In genomic region chr6:136827116-136827515, GRCm38 (mm10) we compare ENCODE assay signal across 8 mouse cellular contexts. TPM values are rescaled to one million over a fixed set of nuclear protein-coding genes. Genes with fewer than 3 reads are reported as not detected.
DNase-seq lines count a peak whose midpoint lies in the region; ATAC-seq and TF ChIP-seq lines count a peak whose summit lies in the region.

No protein-coding gene starts in this region.

- H3K4me3 ChIP-seq in lung, embryonic 14.5 days (ENCODE audit: low read depth, low read length), result peak overlapping the region; percentile 100
- peak overlapping the region; percentile 100 for H3K4me3 ChIP-seq in embryonic facial prominence, embryonic 13.5 days
- H3K4me3 ChIP-seq in intestine, embryonic 16.5 days (ENCODE audit: low read length), result peak overlapping the region; percentile 100
- H3K4me3 ChIP-seq in neural tube, embryonic 14.5 days (ENCODE audit: low read depth, low read length), result peak overlapping the region; percentile 100

- ATAC-seq in lung, embryonic 14.5 days (ENCODE audit: insufficient read depth), result no peak
- ATAC-seq in embryonic facial prominence, embryonic 13.5 days (ENCODE audit: insufficient number of reproducible peaks, insufficient read depth, low FRiP score, low TSS enrichment, low read depth), result no peak
- ATAC-seq in intestine, embryonic 16.5 days, result no peak
- no peak for ATAC-seq in neural tube, embryonic 14.5 days (ENCODE audit: low read depth)

- H3K9ac ChIP-seq in lung, embryonic 14.5 days, result peak overlapping the region; percentile 99
- H3K9ac ChIP-seq in embryonic facial prominence, embryonic 13.5 days, result peak overlapping the region; percentile 99
- peak overlapping the region; percentile 100 for H3K9ac ChIP-seq in intestine, embryonic 16.5 days (ENCODE audit: low read depth, low read length)
- peak overlapping the region; percentile 82 for H3K9ac ChIP-seq in neural tube, embryonic 14.5 days (replicated peaks; ENCODE audit: low read depth, low read length)

- TF ChIP-seq CTCF in lung, embryonic 14.5 days (IDR thresholded peaks at IDR 0.05; ENCODE audit: low read depth), result no peak

- DNase-seq in lung, embryonic 14.5 days, result no peak
- DNase-seq in lung, postnatal 10 days, result no peak
- no peak for DNase-seq in right cerebral cortex, postnatal 36 days (ENCODE audit: low spot score in 2 of 2)
- no peak for DNase-seq in frontal cortex, adult 2 months (ENCODE audit: extremely low spot score in 1 of 2, low spot score in 1 of 2)
- no peak for DNase-seq in left cerebral cortex, postnatal 4 days

- peak overlapping the region; percentile 91; the same call in 1 of the 2 replicates for H3K27ac ChIP-seq in lung, embryonic 14.5 days (ENCODE audit: low read depth)
- H3K27ac ChIP-seq in embryonic facial prominence, embryonic 13.5 days, result no peak overlapping the region
- H3K27ac ChIP-seq in intestine, embryonic 16.5 days (ENCODE audit: low read length), result no peak overlapping the region
- no peak overlapping the region for H3K27ac ChIP-seq in neural tube, embryonic 14.5 days (ENCODE audit: low read depth, low read length)

- intact Hi-C loops in left cerebral cortex, postnatal 4 days (cut with DNase I), result no loop called here

- peak overlapping the region; percentile 60 for H3K4me2 ChIP-seq in lung, embryonic 14.5 days
- peak overlapping the region; percentile 79 for H3K4me2 ChIP-seq in embryonic facial prominence, embryonic 13.5 days
- peak overlapping the region; percentile 81 for H3K4me2 ChIP-seq in intestine, embryonic 16.5 days (ENCODE audit: low read depth, low read length)
- peak overlapping the region; percentile 79 for H3K4me2 ChIP-seq in neural tube, embryonic 14.5 days (ENCODE audit: low read depth, low read length)

- 14% methylated on average over 7 of the region's 7 CpGs for WGBS in lung, embryonic 14.5 days
- 16% methylated on average over 7 of the region's 7 CpGs for WGBS in embryonic facial prominence, embryonic 13.5 days
- WGBS in intestine, embryonic 16.5 days, result 16% methylated on average over 7 of the region's 7 CpGs
- WGBS in neural tube, embryonic 14.5 days, result 25% methylated on average over 7 of the region's 7 CpGs

- H3K9me3 ChIP-seq in lung, embryonic 14.5 days (ENCODE audit: low read depth, low read length), result no peaks in the 10 kb centered on the region
- H3K9me3 ChIP-seq in embryonic facial prominence, embryonic 13.5 days, result no peaks in the 10 kb centered on the region
- no peaks in the 10 kb centered on the region for H3K9me3 ChIP-seq in intestine, embryonic 16.5 days (ENCODE audit: control insufficient read depth, low read length)
- H3K9me3 ChIP-seq in neural tube, embryonic 14.5 days (ENCODE audit: control insufficient read depth, low read length), result no peaks in the 10 kb centered on the region

- no peaks in the 10 kb centered on the region for H3K4me1 ChIP-seq in lung, embryonic 14.5 days (ENCODE audit: insufficient read depth)
- H3K4me1 ChIP-seq in embryonic facial prominence, embryonic 13.5 days, result peaks cover 7% of the 10 kb centered on the region
- H3K4me1 ChIP-seq in intestine, embryonic 16.5 days (ENCODE audit: control insufficient read depth, insufficient read depth, low read length), result peaks cover 3% of the 10 kb centered on the region; the same call in 1 of the 2 replicates
- peaks cover 8% of the 10 kb centered on the region; the same call in 1 of the 2 replicates for H3K4me1 ChIP-seq in neural tube, embryonic 14.5 days (ENCODE audit: control insufficient read depth, insufficient read depth, low read length)

- H3K36me3 ChIP-seq in lung, embryonic 14.5 days (ENCODE audit: insufficient read depth), result peaks cover 32% of the 10 kb centered on the region
- H3K36me3 ChIP-seq in embryonic facial prominence, embryonic 13.5 days, result peaks cover 29% of the 10 kb centered on the region
- H3K36me3 ChIP-seq in intestine, embryonic 16.5 days (ENCODE audit: control insufficient read depth, insufficient read depth, low read length), result peaks cover 3% of the 10 kb centered on the region; the same call in 1 of the 2 replicates
- H3K36me3 ChIP-seq in neural tube, embryonic 14.5 days (ENCODE audit: control insufficient read depth, insufficient read depth, low read length), result peaks cover 17% of the 10 kb centered on the region

- H3K27me3 ChIP-seq in lung, embryonic 14.5 days (ENCODE audit: insufficient read depth, low read length), result no peaks in the 10 kb centered on the region
- H3K27me3 ChIP-seq in embryonic facial prominence, embryonic 13.5 days, result no peaks in the 10 kb centered on the region
- H3K27me3 ChIP-seq in intestine, embryonic 16.5 days (replicated peaks; ENCODE audit: control insufficient read depth, insufficient read depth, low read length), result no peaks in the 10 kb centered on the region
- H3K27me3 ChIP-seq in neural tube, embryonic 14.5 days (ENCODE audit: control insufficient read depth, insufficient read depth, low read length), result no peaks in the 10 kb centered on the region

RNA-seq across cellular contexts. Expression of gene BC049715, which starts 0.3 kb away (rescaled TPM):
- polyA plus RNA-seq in lung, embryonic 14.5 days (2014; fragmentation: Nextera tagmentation; extraction: Ambion mirVana), result 1.5 and 1.9 TPM in 2 replicates
- 2.2 and 4.3 TPM in 2 replicates for polyA plus RNA-seq in embryonic facial prominence, embryonic 13.5 days (2015; fragmentation: Nextera tagmentation; extraction: Ambion mirVana)
- polyA plus RNA-seq in intestine, embryonic 16.5 days (2015; fragmentation: Nextera tagmentation; extraction: Ambion mirVana), result 0.65 and 0.93 TPM in 2 replicates
- 1.1 and 1.8 TPM in 2 replicates for polyA plus RNA-seq in neural tube, embryonic 14.5 days (2014; fragmentation: Nextera tagmentation; extraction: Ambion mirVana)
- polyA plus RNA-seq in frontal cortex, adult 2 months (2012; rRNA removed), result 0.59 and 1.3 TPM in 2 replicates
- total RNA-seq in left cerebral cortex, postnatal 4 days (2021), result 1 to 10 TPM; 2.0 to 2.6 TPM

RNA-seq across cellular contexts. Expression of gene Wbp11, which starts 0.9 kb away (rescaled TPM):
- polyA plus RNA-seq in lung, embryonic 14.5 days (2014; fragmentation: Nextera tagmentation; extraction: Ambion mirVana), result 130 and 134 TPM in 2 replicates
- 110 and 112 TPM in 2 replicates for polyA plus RNA-seq in embryonic facial prominence, embryonic 13.5 days (2015; fragmentation: Nextera tagmentation; extraction: Ambion mirVana)
- polyA plus RNA-seq in intestine, embryonic 16.5 days (2015; fragmentation: Nextera tagmentation; extraction: Ambion mirVana), result 82.1 and 82.3 TPM in 2 replicates
- 72.3 and 80.2 TPM in 2 replicates for polyA plus RNA-seq in neural tube, embryonic 14.5 days (2014; fragmentation: Nextera tagmentation; extraction: Ambion mirVana)
- 60.8 and 72.5 TPM in 2 replicates for polyA plus RNA-seq in frontal cortex, adult 2 months (2012; rRNA removed)
- 100 to 1,000 TPM in 1 of 2 experiments, 10 to 100 TPM in 1; 97.6 to 104 TPM for total RNA-seq in left cerebral cortex, postnatal 4 days (2021)

RNA-seq across cellular contexts. Expression of gene Smco3, which starts 8.1 kb away (rescaled TPM):
- polyA plus RNA-seq in lung, embryonic 14.5 days (2014; fragmentation: Nextera tagmentation; extraction: Ambion mirVana), result 1.6 and 2.9 TPM in 2 replicates
- polyA plus RNA-seq in embryonic facial prominence, embryonic 13.5 days (2015; fragmentation: Nextera tagmentation; extraction: Ambion mirVana), result 0.98 and 2.6 TPM in 2 replicates
- polyA plus RNA-seq in intestine, embryonic 16.5 days (2015; fragmentation: Nextera tagmentation; extraction: Ambion mirVana), result 2.4 and 2.6 TPM in 2 replicates
- 1.6 and 2.5 TPM in 2 replicates for polyA plus RNA-seq in neural tube, embryonic 14.5 days (2014; fragmentation: Nextera tagmentation; extraction: Ambion mirVana)
- 3.8 and 4.2 TPM in 2 replicates for polyA plus RNA-seq in frontal cortex, adult 2 months (2012; rRNA removed)
- 1 to 10 TPM; 2.3 to 3.2 TPM for total RNA-seq in left cerebral cortex, postnatal 4 days (2021)

RNA-seq across cellular contexts. Expression of gene H2afj, which starts 19.1 kb away (rescaled TPM):
- polyA plus RNA-seq in lung, embryonic 14.5 days (2014; fragmentation: Nextera tagmentation; extraction: Ambion mirVana), result 106 and 108 TPM in 2 replicates
- 120 and 127 TPM in 2 replicates for polyA plus RNA-seq in embryonic facial prominence, embryonic 13.5 days (2015; fragmentation: Nextera tagmentation; extraction: Ambion mirVana)
- 217 and 222 TPM in 2 replicates for polyA plus RNA-seq in intestine, embryonic 16.5 days (2015; fragmentation: Nextera tagmentation; extraction: Ambion mirVana)
- polyA plus RNA-seq in neural tube, embryonic 14.5 days (2014; fragmentation: Nextera tagmentation; extraction: Ambion mirVana), result 92.1 and 103 TPM in 2 replicates
- 103 and 145 TPM in 2 replicates for polyA plus RNA-seq in frontal cortex, adult 2 months (2012; rRNA removed)
- 10 to 100 TPM; 49.9 to 51.7 TPM for total RNA-seq in left cerebral cortex, postnatal 4 days (2021)

RNA-seq across cellular contexts. Expression of gene Hist4h4, which starts 22.9 kb away (rescaled TPM):
- polyA plus RNA-seq in lung, embryonic 14.5 days (2014; fragmentation: Nextera tagmentation; extraction: Ambion mirVana), result 1.7 and 2.1 TPM in 2 replicates
- polyA plus RNA-seq in embryonic facial prominence, embryonic 13.5 days (2015; fragmentation: Nextera tagmentation; extraction: Ambion mirVana), result 0.80 and 0.99 TPM in 2 replicates
- polyA plus RNA-seq in intestine, embryonic 16.5 days (2015; fragmentation: Nextera tagmentation; extraction: Ambion mirVana), result 0.40 and 0.49 TPM in 2 replicates
- polyA plus RNA-seq in neural tube, embryonic 14.5 days (2014; fragmentation: Nextera tagmentation; extraction: Ambion mirVana), result 0.50 and 0.56 TPM in 2 replicates
- polyA plus RNA-seq in frontal cortex, adult 2 months (2012; rRNA removed), result 0.56 and 0.80 TPM in 2 replicates
- 10 to 100 TPM; 21.6 to 22.7 TPM for total RNA-seq in left cerebral cortex, postnatal 4 days (2021)
